Mouse (Mus musculus): ENCODE measurements at regions not wholly inside any gene's neighbourhood (a gene's known extent, or its start where the extent isn't known, plus 50 kb on each side); places are given as distances from the start of the nearest gene placed in this dataset.

GRCm38 (mm10) chr1:168709836-168710235, 277.8 kb upstream of the Pbx1 start:
- TF ChIP-seq POLR2A (IDR thresholded peaks at IDR 0.05; ENCODE audit: low read depth, low read length) = no peak
- TF ChIP-seq CTCF (conservative IDR thresholded peaks at IDR 0.05; ENCODE audit: insufficient read depth, insufficient read length, low read depth, low read length) = no peak

Measured in kidney, adult 2 months (tissue).